Mouse (Mus musculus) limb, embryonic 13.5 days (tissue): ENCODE measurements at regions not wholly inside any gene's neighbourhood (a gene's known extent, or its start where the extent isn't known, plus 50 kb on each side); places are given as distances from the start of the nearest gene placed in this dataset.
A peak's percentile ranks its signal among the peaks of the same experiment; 100 is the strongest.
"Not testable (repeated sequence)": the region's sequence is repeated elsewhere in the genome, so short reads cannot be mapped to it uniquely, and the experiment has no call there.

Experiments
- ATAC-seq: fragments of 200-750 bp; cut with Nextera tagmentation; 2 replicates; pipeline ENCODE4 v1.8.0; 2017; ENCODE audit warnings: low read depth, moderate number of reproducible peaks, moderate TSS enrichment; ENCODE audit not compliant: low FRiP score
- H3K27ac ChIP-seq: fragments of 300-500 bp; sonication (generic); 2 replicates; pipeline ENCODE4 v1.5.1; 2015; ENCODE audit warnings: inconsistent platforms, mild to moderate bottlenecking, moderate library complexity
- H3K27me3 ChIP-seq: fragments of 300-500 bp; sonication (generic); 2 replicates; pipeline ENCODE4 v1.6.1; 2015; ENCODE audit warnings: mild to moderate bottlenecking, inconsistent platforms
- H3K36me3 ChIP-seq: fragments of 300-500 bp; sonication (generic); 2 replicates; pipeline ENCODE4 v1.6.1; 2015; ENCODE audit warnings: inconsistent platforms, mild to moderate bottlenecking, moderate library complexity
- H3K4me1 ChIP-seq: fragments of 300-500 bp; sonication (generic); 2 replicates; pipeline ENCODE4 v1.6.1; 2015; ENCODE audit warnings: inconsistent platforms
- H3K4me2 ChIP-seq: fragments of 300-500 bp; sonication (generic); replicated peaks from 2 replicates; pipeline ENCODE4 v1.6.1; 2015; ENCODE audit warnings: inconsistent platforms, mild to moderate bottlenecking, moderate library complexity
- H3K4me3 ChIP-seq: fragments of 300-500 bp; sonication (generic); 2 replicates; pipeline ENCODE4 v1.5.1; 2015; ENCODE audit warnings: moderate library complexity, mild to moderate bottlenecking, inconsistent platforms
- H3K9ac ChIP-seq: fragments of 300-500 bp; sonication (generic); 2 replicates; pipeline ENCODE4 v1.6.1; 2015; ENCODE audit warnings: mild to moderate bottlenecking, inconsistent platforms
- H3K9me3 ChIP-seq: fragments of 300-500 bp; sonication (generic); 2 replicates; pipeline ENCODE4 v1.6.1; 2016; ENCODE audit warnings: inconsistent platforms
- WGBS: fragments of 180-500 bp; shearing (Covaris S2); methylation state at CpG from one replicate; pipeline ENCODE4 v1.1.7; 2015; 5-methylcytosine and 5-hydroxymethylcytosine counted together

GRCm38 (mm10) chr17:7533552-7533951 is 148.3 kb upstream of the Unc93a2 start:
- H3K27ac ChIP-seq: no peak overlapping the region
- 78% methylated on average over 2 of the region's 2 CpGs for WGBS

DNA sequence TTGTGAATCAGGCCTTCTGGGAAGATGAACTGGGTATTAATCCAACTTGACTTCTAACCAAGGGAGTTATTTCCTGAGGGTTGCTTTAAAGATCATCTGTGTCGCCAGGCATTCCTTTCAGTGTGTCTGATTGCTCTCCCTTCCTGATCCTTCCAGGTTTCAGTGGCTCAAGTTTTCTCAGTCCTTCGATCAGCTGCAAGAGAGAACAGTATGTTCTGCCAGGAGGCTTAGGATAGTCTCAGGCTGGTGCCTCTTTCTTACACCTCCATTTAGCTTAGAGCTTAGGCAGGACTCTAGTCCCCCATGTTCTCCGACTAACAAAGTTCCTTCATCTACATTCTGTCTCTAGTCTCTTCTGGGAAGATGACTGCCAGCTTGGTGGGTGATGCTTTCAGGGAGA is 147.4 kb upstream of the Unc93a2 start:
- peaks cover 2% of the 10 kb centered on the region; the same call in 1 of the 2 replicates for H3K4me1 ChIP-seq
- H3K9ac ChIP-seq: no peak overlapping the region
- 84% methylated on average over 3 of the region's 3 CpGs for WGBS
- H3K9me3 ChIP-seq: peaks cover 8% of the 10 kb centered on the region
- no peaks in the 10 kb centered on the region for H3K36me3 ChIP-seq
- H3K27ac ChIP-seq: no peak overlapping the region
- ATAC-seq: no peak
- no peak overlapping the region for H3K4me2 ChIP-seq
- H3K4me3 ChIP-seq: no peak overlapping the region
- no peaks in the 10 kb centered on the region for H3K27me3 ChIP-seq

More at GRCm38 (mm10) chr17:7533552-7533951, 148.3 kb upstream of the Unc93a2 start:
- Histone ChIP-seq H3K9me3 (peaks cover 8% of the 10 kb centered on the region), H3K36me3 (no peaks in the 10 kb centered on the region), H3K9ac (no peak overlapping the region), H3K4me3 (no peak overlapping the region), H3K4me2 (no peak overlapping the region), H3K4me1 (peaks cover 5% of the 10 kb centered on the region; the same call in 1 of the 2 replicates), H3K27me3 (no peaks in the 10 kb centered on the region)
- ATAC-seq: no peak

- no peak overlapping the region for H3K4me3 ChIP-seq
- no peak for ATAC-seq
- no peaks in the 10 kb centered on the region for H3K4me1 ChIP-seq
- H3K27me3 ChIP-seq: no peaks in the 10 kb centered on the region
- no peaks in the 10 kb centered on the region; the same call in 1 of the 2 replicates for H3K9me3 ChIP-seq
- H3K36me3 ChIP-seq: no peaks in the 10 kb centered on the region
- no peak overlapping the region for H3K9ac ChIP-seq
- WGBS: 55% methylated on average over 5 of the region's 5 CpGs
- H3K27ac ChIP-seq: no peak overlapping the region
- no peak overlapping the region for H3K4me2 ChIP-seq
Observed at GRCm38 (mm10) chr17:7529304-7529703, 144.0 kb upstream of the Unc93a2 start.

- no peak overlapping the region for H3K4me3 ChIP-seq
- H3K36me3 ChIP-seq: no peaks in the 10 kb centered on the region
- no peak overlapping the region for H3K27ac ChIP-seq
- no peak overlapping the region for H3K9ac ChIP-seq
- H3K27me3 ChIP-seq: no peaks in the 10 kb centered on the region
- H3K9me3 ChIP-seq: no peaks in the 10 kb centered on the region; the same call in 1 of the 2 replicates
- ATAC-seq: no peak
- WGBS: 74% methylated on average over 3 of the region's 3 CpGs
- no peak overlapping the region for H3K4me2 ChIP-seq
- no peaks in the 10 kb centered on the region for H3K4me1 ChIP-seq
Observed at GRCm38 (mm10) chr17:7527681-7528080, 142.4 kb upstream of the Unc93a2 start.

GRCm38 (mm10) chr17:7524497-7524896 is 139.2 kb upstream of the Unc93a2 start:
- ATAC-seq, H3K27ac ChIP-seq, H3K4me2 ChIP-seq, H3K4me3 ChIP-seq, H3K9ac ChIP-seq, H3K4me1 ChIP-seq, H3K27me3 ChIP-seq, H3K9me3 ChIP-seq, H3K36me3 ChIP-seq: not testable (repeated sequence)
- WGBS: 90% methylated on average over 11 of the region's 11 CpGs

GRCm38 (mm10) chr17:7521127-7521526 is 135.9 kb upstream of the Unc93a2 start:
- H3K4me3 ChIP-seq: no peak overlapping the region
- ATAC-seq: peak; percentile 51; the same call in 1 of the 2 replicates
- no peaks in the 10 kb centered on the region for H3K9me3 ChIP-seq
- peak overlapping the region; percentile 84 for H3K27ac ChIP-seq
- H3K9ac ChIP-seq: no peak overlapping the region
- WGBS: 42% methylated on average over 10 of the region's 10 CpGs
- peaks cover 10% of the 10 kb centered on the region; the same call in 1 of the 2 replicates for H3K4me1 ChIP-seq
- H3K27me3 ChIP-seq: no peaks in the 10 kb centered on the region
- no peaks in the 10 kb centered on the region for H3K36me3 ChIP-seq
- no peak overlapping the region; the same call in 1 of the 2 replicates for H3K4me2 ChIP-seq
